Mouse (Mus musculus): ENCODE data around the gene Nudt9. TPM values are rescaled to one million over a fixed set of nuclear protein-coding genes. Genes with fewer than 3 reads are reported as not detected.

Nudt9 gene
- polyA plus RNA-seq, 1 experiment from 2014 or later: 54.8 TPM

DNA sequence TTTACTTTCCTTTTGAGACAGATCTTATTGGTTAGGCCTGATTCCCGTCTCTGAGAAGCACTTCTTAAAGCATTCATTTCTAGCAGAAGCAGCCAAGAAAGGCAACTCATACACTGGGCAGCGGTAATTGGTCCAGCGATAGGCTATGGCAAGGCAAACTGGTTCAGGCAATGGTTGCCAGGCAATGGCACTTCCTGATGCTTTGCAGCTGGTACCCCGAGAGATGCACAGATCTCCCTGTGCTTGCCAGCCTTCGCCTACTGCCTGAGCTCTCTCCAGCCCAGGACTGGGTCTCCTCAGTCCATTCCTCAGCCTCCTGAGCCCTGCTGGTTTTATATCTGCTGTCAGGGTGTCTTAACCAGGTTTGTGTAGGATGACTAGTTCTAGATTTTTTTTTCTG, 14.3 kb downstream of the Nudt9 start:
- H3K36me3 ChIP-seq (ENCODE audit: control insufficient read depth, insufficient read depth, low read length): peaks cover 12% of the 10 kb centered on the region
- no peak overlapping the region for H3K4me3 ChIP-seq (ENCODE audit: low read depth, low read length)
- no peak overlapping the region for H3K27ac ChIP-seq (ENCODE audit: low read length)
- no peak overlapping the region for H3K4me2 ChIP-seq (replicated peaks; ENCODE audit: low read depth, low read length)
- no peaks in the 10 kb centered on the region for H3K27me3 ChIP-seq (ENCODE audit: control insufficient read depth, insufficient read depth, low read length)
- ATAC-seq (ENCODE audit: insufficient number of reproducible peaks, insufficient read depth, low FRiP score, low read depth): no peak
- H3K4me1 ChIP-seq (ENCODE audit: control insufficient read depth, insufficient read depth, low read length): no peaks in the 10 kb centered on the region
- H3K9me3 ChIP-seq (ENCODE audit: control insufficient read depth, low read depth, low read length): no peaks in the 10 kb centered on the region
- WGBS: 81% methylated on average over 5 of the region's 5 CpGs
- H3K9ac ChIP-seq (replicated peaks; ENCODE audit: low read depth, low read length): no peak overlapping the region

DNA sequence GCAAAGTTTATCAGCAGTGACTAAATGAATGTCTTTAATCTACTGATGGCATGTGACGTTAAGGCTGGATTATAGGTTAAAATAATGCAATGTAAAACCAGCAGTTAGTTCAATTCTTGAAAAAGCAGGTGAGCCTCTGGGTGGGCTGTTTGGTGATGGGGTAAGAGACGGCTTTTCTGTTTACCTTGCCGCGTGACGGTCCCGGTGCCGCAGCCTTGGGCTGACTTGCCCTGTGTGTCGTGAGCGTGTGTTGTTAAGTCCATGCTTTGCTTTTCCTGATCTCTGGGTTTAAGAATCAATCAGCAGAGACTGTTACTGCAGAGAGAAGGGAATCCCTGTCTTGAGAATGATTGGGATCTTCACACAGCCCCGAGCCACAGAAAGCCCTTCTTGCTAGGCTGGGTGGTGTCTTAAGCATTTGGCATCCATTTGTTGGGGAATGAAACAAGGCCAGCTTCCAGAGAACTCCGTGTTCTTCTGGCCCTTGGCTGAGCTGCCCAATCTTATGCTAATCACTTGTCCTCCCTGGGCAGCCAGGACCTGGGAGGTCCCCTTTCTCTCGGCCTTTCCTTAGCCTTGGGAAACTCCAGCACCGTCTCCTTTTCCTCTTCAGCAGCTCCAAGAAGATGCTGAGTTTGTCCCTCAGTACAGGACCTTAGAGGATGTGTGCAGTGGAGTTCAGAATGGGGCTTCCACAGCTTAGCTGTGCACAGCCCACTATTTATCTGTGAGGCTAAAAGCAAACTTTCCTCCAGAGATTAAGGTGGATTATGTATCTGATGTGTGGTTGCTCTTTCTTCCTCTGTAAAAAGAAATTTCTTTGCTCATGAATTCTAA, 16.0 kb downstream of the Nudt9 start:
- ATAC-seq (ENCODE audit: insufficient number of reproducible peaks, insufficient read depth, low FRiP score, low read depth): no peak; the same call in 1 of the 2 replicates
- 80% methylated on average over 13 of the region's 13 CpGs for WGBS

DNA sequence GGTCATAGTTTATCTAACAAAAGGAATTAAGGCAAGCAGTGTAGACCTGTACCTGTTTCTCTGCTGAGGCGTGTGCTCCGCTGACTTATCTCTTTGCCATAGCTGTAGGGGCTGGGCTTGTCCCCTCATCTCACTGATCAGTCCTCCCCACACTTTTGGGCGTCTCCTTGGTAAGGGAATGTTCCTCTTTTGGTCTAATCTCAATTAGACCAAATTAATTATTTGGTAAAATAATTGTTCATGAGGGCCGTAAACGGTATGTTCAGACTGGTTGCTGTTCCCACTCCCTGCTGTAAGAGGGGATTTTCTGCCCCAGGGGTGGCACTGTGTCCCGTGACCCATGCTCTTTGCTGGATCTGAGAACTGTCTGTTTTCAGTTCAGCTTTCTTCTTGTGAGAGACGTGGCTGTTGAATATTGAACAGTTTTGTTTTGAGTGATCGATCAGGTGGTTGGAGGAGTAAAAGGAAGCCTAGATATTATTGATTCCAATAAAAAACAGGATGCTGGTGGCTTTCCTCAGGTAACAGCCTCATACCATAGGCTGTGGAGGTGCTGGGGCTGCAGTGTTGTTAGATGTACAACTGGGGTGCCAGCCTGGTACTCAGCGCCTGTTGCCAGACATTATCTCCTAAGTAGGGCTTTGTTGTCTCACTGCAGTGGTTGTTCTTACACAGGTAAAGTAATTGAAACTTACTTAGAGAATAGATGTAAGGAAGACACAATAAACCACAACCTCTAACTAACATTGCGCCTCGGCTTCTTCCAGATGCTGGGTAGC, 16.9 kb downstream of the Nudt9 start:
- no peaks in the 10 kb centered on the region for H3K4me1 ChIP-seq (ENCODE audit: control insufficient read depth, insufficient read depth, low read length)
- H3K27ac ChIP-seq (ENCODE audit: low read length): no peak overlapping the region
- peak; percentile 72; the same call in 1 of the 2 replicates for ATAC-seq (ENCODE audit: insufficient number of reproducible peaks, insufficient read depth, low FRiP score, low read depth)
- no peak overlapping the region for H3K9ac ChIP-seq (replicated peaks; ENCODE audit: low read depth, low read length)
- H3K27me3 ChIP-seq (ENCODE audit: control insufficient read depth, insufficient read depth, low read length): no peaks in the 10 kb centered on the region
- H3K36me3 ChIP-seq (ENCODE audit: control insufficient read depth, insufficient read depth, low read length): peaks cover 12% of the 10 kb centered on the region
- H3K9me3 ChIP-seq (ENCODE audit: control insufficient read depth, low read depth, low read length): no peaks in the 10 kb centered on the region
- no peak overlapping the region for H3K4me3 ChIP-seq (ENCODE audit: low read depth, low read length)
- WGBS: 86% methylated on average over 11 of the region's 11 CpGs
- H3K4me2 ChIP-seq (replicated peaks; ENCODE audit: low read depth, low read length): no peak overlapping the region

More for the DNA sequence above, 16.0 kb downstream of the Nudt9 start:
- Histone ChIP-seq H3K27ac (ENCODE audit: low read length) (no peak overlapping the region), H3K4me3 (ENCODE audit: low read depth, low read length) (no peak overlapping the region), H3K9ac (replicated peaks; ENCODE audit: low read depth, low read length) (no peak overlapping the region), H3K9me3 (ENCODE audit: control insufficient read depth, low read depth, low read length) (no peaks in the 10 kb centered on the region), H3K4me2 (replicated peaks; ENCODE audit: low read depth, low read length) (no peak overlapping the region), H3K27me3 (ENCODE audit: control insufficient read depth, insufficient read depth, low read length) (no peaks in the 10 kb centered on the region), H3K4me1 (ENCODE audit: control insufficient read depth, insufficient read depth, low read length) (no peaks in the 10 kb centered on the region), H3K36me3 (ENCODE audit: control insufficient read depth, insufficient read depth, low read length) (peaks cover 12% of the 10 kb centered on the region)

DNA sequence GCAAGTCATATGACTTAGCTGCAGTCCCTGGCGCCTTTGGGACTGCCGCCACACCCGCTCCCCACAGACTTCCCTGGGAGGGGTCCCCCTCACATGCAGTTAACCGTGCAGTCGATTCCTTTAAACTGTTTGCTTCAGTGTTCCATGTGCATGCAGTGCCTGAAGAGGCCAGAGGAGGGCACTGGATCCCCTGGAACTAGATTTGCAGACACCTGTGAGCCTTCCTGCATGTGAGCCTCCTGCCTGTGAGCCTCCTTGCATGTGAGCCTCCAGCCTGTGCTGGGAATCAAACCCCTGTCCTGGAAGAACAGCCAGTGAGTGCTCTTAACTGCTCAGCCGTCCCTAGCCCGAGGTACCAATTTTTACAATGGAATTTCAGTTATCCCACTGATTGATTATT, 22.6 kb downstream of the Nudt9 start:
- 84% methylated on average over 7 of the region's 7 CpGs for WGBS
- Histone ChIP-seq H3K36me3 (ENCODE audit: control insufficient read depth, insufficient read depth, low read length) (peaks cover 4% of the 10 kb centered on the region; the same call in 1 of the 2 replicates), H3K9ac (replicated peaks; ENCODE audit: low read depth, low read length) (no peak overlapping the region), H3K4me1 (ENCODE audit: control insufficient read depth, insufficient read depth, low read length) (0 out of 2 replicates have a peak, but pooled peaks cover 5% of the 10 kb centered on the region), H3K27me3 (ENCODE audit: control insufficient read depth, insufficient read depth, low read length) (no peaks in the 10 kb centered on the region), H3K9me3 (ENCODE audit: control insufficient read depth, low read depth, low read length) (no peaks in the 10 kb centered on the region), H3K4me2 (replicated peaks; ENCODE audit: low read depth, low read length) (no peak overlapping the region), H3K4me3 (ENCODE audit: low read depth, low read length) (no peak overlapping the region), H3K27ac (ENCODE audit: low read length) (no peak overlapping the region)
- no peak for ATAC-seq (ENCODE audit: insufficient number of reproducible peaks, insufficient read depth, low FRiP score, low read depth)

DNA sequence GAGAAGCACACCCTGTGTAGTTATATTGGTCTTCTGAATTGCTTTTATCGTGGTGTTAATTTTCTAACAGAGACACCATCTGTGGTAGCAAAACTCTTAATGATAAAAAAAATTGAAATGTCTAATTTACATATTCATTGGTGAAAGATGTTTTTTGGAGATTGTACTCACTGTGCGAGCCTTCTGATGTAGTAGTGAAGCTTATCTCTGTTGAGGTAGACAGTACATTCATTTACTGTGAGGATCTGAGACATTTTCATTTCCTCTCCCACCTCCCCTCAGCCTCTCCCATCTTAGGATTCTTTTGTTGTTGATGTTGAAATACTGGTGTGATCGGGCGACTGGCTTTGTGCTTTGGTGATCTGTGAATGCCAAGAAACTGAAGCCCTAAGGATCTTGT, 24.9 kb downstream of the Nudt9 start:
- 81% methylated on average over 4 of the region's 4 CpGs for WGBS
- Histone ChIP-seq H3K4me2 (replicated peaks; ENCODE audit: low read depth, low read length) (no peak overlapping the region), H3K27me3 (ENCODE audit: control insufficient read depth, insufficient read depth, low read length) (no peaks in the 10 kb centered on the region), H3K36me3 (ENCODE audit: control insufficient read depth, insufficient read depth, low read length) (no peaks in the 10 kb centered on the region), H3K27ac (ENCODE audit: low read length) (no peak overlapping the region), H3K9ac (replicated peaks; ENCODE audit: low read depth, low read length) (no peak overlapping the region), H3K9me3 (ENCODE audit: control insufficient read depth, low read depth, low read length) (no peaks in the 10 kb centered on the region), H3K4me3 (ENCODE audit: low read depth, low read length) (no peak overlapping the region), H3K4me1 (ENCODE audit: control insufficient read depth, insufficient read depth, low read length) (0 out of 2 replicates have a peak, but pooled peaks cover 5% of the 10 kb centered on the region)
- ATAC-seq (ENCODE audit: insufficient number of reproducible peaks, insufficient read depth, low FRiP score, low read depth): no peak

DNA sequence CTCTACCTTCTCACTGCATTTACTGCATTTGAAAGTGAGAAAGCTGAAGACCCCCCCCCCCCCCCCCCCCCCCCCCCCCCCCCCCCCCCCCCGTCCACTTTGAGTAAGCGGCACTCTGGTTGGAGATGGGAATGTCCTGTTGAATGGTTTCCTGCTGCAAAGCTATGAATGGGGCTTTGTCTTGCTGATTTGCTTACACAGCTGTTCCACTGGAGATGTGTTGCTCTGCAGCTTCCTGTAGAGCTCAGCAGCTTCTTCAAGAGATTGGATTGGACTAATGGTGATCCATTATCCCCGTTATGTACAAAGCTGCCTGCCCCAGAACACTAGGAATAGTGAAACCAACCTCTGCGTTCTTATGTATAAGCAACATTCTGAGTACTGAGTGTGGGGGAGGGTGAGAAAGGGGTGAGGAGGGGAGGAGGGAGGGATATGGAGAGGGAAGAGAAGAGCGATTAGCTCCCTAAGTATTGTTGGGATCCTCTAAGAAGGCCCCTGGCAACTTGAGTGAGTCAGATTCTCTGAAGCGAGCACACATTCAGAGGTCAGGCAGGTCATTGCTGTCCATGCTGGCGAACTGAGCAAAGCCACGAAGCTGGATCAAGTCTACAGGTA, 26.3 kb downstream of the Nudt9 start:
- WGBS: 19% methylated on average over 6 of the region's 8 CpGs
- Histone ChIP-seq H3K4me1 (ENCODE audit: control insufficient read depth, insufficient read depth, low read length) (0 out of 2 replicates have a peak, but pooled peaks cover 5% of the 10 kb centered on the region), H3K36me3 (ENCODE audit: control insufficient read depth, insufficient read depth, low read length) (no peaks in the 10 kb centered on the region), H3K27me3 (ENCODE audit: control insufficient read depth, insufficient read depth, low read length) (no peaks in the 10 kb centered on the region), H3K4me3 (ENCODE audit: low read depth, low read length) (no peak overlapping the region), H3K9me3 (ENCODE audit: control insufficient read depth, low read depth, low read length) (no peaks in the 10 kb centered on the region), H3K9ac (replicated peaks; ENCODE audit: low read depth, low read length) (no peak overlapping the region), H3K27ac (ENCODE audit: low read length) (peak overlapping the region; percentile 76), H3K4me2 (replicated peaks; ENCODE audit: low read depth, low read length) (no peak overlapping the region)
- peak; percentile 93 for ATAC-seq (ENCODE audit: insufficient number of reproducible peaks, insufficient read depth, low FRiP score, low read depth)

DNA sequence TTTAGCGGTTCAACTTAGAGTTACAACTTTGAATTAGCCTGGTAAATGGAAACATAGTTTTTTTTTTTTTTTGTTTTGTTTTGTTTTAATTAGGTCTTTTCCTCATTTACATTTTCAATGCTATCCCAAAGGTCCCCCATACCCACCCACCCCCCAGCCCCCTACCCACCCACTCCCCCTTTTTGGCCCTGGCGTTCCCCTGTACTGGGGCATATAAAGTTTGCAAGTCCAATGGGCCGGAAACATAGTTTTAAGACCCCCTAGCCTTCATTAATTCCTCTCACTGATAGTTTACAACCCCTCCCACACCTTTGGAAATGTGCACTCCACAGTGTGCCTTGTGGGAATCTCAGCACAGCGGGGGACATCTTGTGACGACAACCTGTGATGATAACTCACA, 27.5 kb downstream of the Nudt9 start:
- no peak overlapping the region for H3K4me3 ChIP-seq (ENCODE audit: low read depth, low read length)
- H3K9ac ChIP-seq (replicated peaks; ENCODE audit: low read depth, low read length): no peak overlapping the region

DNA sequence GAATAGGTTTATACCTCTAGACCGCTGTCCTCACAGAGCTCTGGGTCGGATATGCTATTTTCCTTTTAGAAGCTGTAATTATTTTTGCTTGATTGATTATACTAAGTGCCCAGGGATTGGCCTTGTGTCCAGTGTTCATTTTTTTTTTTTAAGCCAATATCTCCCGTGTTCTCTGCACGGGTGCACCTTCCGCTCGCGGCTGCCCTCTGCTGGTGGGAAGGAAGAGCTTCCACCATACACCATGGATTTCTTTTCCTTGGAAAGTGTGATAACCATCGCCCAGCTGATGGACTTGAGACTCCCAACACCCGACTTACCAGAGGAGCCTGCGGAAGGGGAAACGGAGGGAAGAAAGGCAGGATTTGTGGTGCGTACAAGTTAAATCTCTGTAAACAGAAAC, 28.3 kb downstream of the Nudt9 start:
- no peak overlapping the region for H3K4me3 ChIP-seq (ENCODE audit: low read depth, low read length)
- ATAC-seq (ENCODE audit: insufficient number of reproducible peaks, insufficient read depth, low FRiP score, low read depth): no peak
- no peak overlapping the region for H3K9ac ChIP-seq (replicated peaks; ENCODE audit: low read depth, low read length)
- no peaks in the 10 kb centered on the region for H3K36me3 ChIP-seq (ENCODE audit: control insufficient read depth, insufficient read depth, low read length)
- 26% methylated on average over 12 of the region's 12 CpGs for WGBS
- no peaks in the 10 kb centered on the region for H3K9me3 ChIP-seq (ENCODE audit: control insufficient read depth, low read depth, low read length)
- no peak overlapping the region for H3K4me2 ChIP-seq (replicated peaks; ENCODE audit: low read depth, low read length)
- H3K27ac ChIP-seq (ENCODE audit: low read length): no peak overlapping the region
- 0 out of 2 replicates have a peak, but pooled peaks cover 5% of the 10 kb centered on the region for H3K4me1 ChIP-seq (ENCODE audit: control insufficient read depth, insufficient read depth, low read length)
- H3K27me3 ChIP-seq (ENCODE audit: control insufficient read depth, insufficient read depth, low read length): no peaks in the 10 kb centered on the region

More for the DNA sequence above, 27.5 kb downstream of the Nudt9 start:
- Histone ChIP-seq H3K4me1 (ENCODE audit: control insufficient read depth, insufficient read depth, low read length) (0 out of 2 replicates have a peak, but pooled peaks cover 5% of the 10 kb centered on the region), H3K36me3 (ENCODE audit: control insufficient read depth, insufficient read depth, low read length) (no peaks in the 10 kb centered on the region), H3K27ac (ENCODE audit: low read length) (no peak overlapping the region), H3K27me3 (ENCODE audit: control insufficient read depth, insufficient read depth, low read length) (no peaks in the 10 kb centered on the region), H3K4me2 (replicated peaks; ENCODE audit: low read depth, low read length) (no peak overlapping the region), H3K9me3 (ENCODE audit: control insufficient read depth, low read depth, low read length) (no peaks in the 10 kb centered on the region)
- peak; percentile 92 for ATAC-seq (ENCODE audit: insufficient number of reproducible peaks, insufficient read depth, low FRiP score, low read depth)
- WGBS: 89% methylated on average over 5 of the region's 5 CpGs

Data from stomach, embryonic 14.5 days (tissue).